8 mouse cellular contexts compared by ENCODE assay signal in the genomic region with DNA sequence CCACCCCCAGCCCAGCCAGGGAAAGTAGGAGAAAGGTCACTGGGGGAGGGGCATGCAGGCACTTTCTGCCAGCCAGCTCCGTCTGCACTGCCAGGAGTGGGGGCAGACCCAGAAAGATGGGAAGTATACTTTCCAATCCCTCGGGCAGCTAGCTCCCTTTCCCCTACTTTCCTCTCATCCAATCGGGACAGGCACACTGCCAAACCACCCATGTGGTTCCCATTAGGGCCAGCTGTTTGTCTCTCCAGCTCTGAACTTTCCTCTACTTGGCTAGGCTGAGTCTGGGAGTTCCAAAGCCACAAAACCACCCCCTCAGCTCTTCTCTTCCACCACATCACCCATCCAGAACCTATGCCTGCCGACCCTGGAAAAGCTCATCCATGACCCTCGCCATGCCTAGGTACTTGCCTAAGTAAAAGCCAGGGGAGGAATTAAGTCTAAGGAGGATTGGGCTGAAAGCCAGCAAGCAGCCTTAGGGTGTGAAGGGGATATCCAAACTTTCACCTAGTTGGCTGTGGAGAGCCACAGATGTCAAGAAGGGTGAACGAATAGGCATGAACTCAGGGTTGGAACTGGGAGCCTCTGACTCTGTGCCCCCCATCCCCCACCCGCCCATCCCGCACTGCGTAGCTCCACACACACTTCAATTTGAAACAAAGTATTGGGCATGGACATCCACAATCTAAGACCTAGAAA. TPM values are rescaled to one million over a fixed set of nuclear protein-coding genes. Genes with fewer than 3 reads are reported as not detected.
A peak's percentile ranks its signal among the peaks of the same experiment; 100 is the strongest.
DNase-seq lines count a peak whose midpoint lies in the region; ATAC-seq and TF ChIP-seq lines count a peak whose summit lies in the region.

No protein-coding gene starts in this region.

- peak; percentile 87 for TF ChIP-seq EP300 in lung, postnatal 0 days (IDR thresholded peaks at IDR 0.05)

- TF ChIP-seq POLR2A in cortical plate, adult 2 months (IDR thresholded peaks at IDR 0.05; ENCODE audit: extremely low read depth, insufficient read depth, low read length): no peak

- H3K27ac ChIP-seq in cortical plate, adult 2 months (ENCODE audit: insufficient read depth, low read length): peak overlapping the region; percentile 57
- peak overlapping the region; percentile 91 for H3K27ac ChIP-seq in gastrocnemius, adult 2 months
- H3K27ac ChIP-seq in hindbrain, embryonic 16.5 days (ENCODE audit: low read depth, low read length): peak overlapping the region; percentile 78
- H3K27ac ChIP-seq in lung, postnatal 0 days (ENCODE audit: low read length): peak overlapping the region; percentile 89

- H3K36me3 ChIP-seq in hindbrain, embryonic 16.5 days (ENCODE audit: control insufficient read depth, insufficient read depth, low read length): no peaks in the 10 kb centered on the region
- no peaks in the 10 kb centered on the region for H3K36me3 ChIP-seq in lung, postnatal 0 days (ENCODE audit: insufficient read depth, low read length)

- H3K9ac ChIP-seq in hindbrain, embryonic 16.5 days (ENCODE audit: low read depth, low read length): no peak overlapping the region
- peak overlapping the region; percentile 19; the same call in 1 of the 2 replicates for H3K9ac ChIP-seq in lung, postnatal 0 days (replicated peaks; ENCODE audit: low read depth)

- whole genome bisulfite sequencing in hindbrain, embryonic 16.5 days: 46% methylated on average over 9 of the region's 9 CpGs
- 30% methylated on average over 9 of the region's 9 CpGs for WGBS in lung, postnatal 0 days

- H3K4me1 ChIP-seq in cortical plate, adult 2 months (ENCODE audit: control insufficient read depth, insufficient read depth, low read length): peaks cover 2% of the 10 kb centered on the region; the same call in 1 of the 2 replicates
- peaks cover 16% of the 10 kb centered on the region for H3K4me1 ChIP-seq in hindbrain, embryonic 16.5 days (ENCODE audit: control insufficient read depth, insufficient read depth, low read depth, low read length)
- H3K4me1 ChIP-seq in lung, postnatal 0 days (ENCODE audit: insufficient read depth, low read depth, low read length): peaks cover 25% of the 10 kb centered on the region

- no peak for TF ChIP-seq CTCF in cortical plate, adult 2 months (IDR thresholded peaks at IDR 0.05; ENCODE audit: extremely low read depth, insufficient read depth, low read length)
- no peak for TF ChIP-seq CTCF in gastrocnemius, adult 2 months (IDR thresholded peaks at IDR 0.05)
- no peak for TF ChIP-seq CTCF in lung, postnatal 0 days (IDR thresholded peaks at IDR 0.05)

- ATAC-seq in hindbrain, embryonic 16.5 days: peak; percentile 93
- ATAC-seq in lung, postnatal 0 days: peak; percentile 84

- intact Hi-C loops in gastrocnemius, adult 2 months (cut with DNase I): loop anchor here (2.0 kb wide), 1 partner anchor 23 kb away; no protein-coding TSS in a partner anchor

- H3K4me2 ChIP-seq in hindbrain, embryonic 16.5 days (ENCODE audit: low read length): peak overlapping the region; percentile 41
- peak overlapping the region; percentile 72 for H3K4me2 ChIP-seq in lung, postnatal 0 days (replicated peaks; ENCODE audit: low read depth, low read length)

- no peaks in the 10 kb centered on the region for H3K9me3 ChIP-seq in hindbrain, embryonic 16.5 days (ENCODE audit: control insufficient read depth, low read length)
- H3K9me3 ChIP-seq in lung, postnatal 0 days (ENCODE audit: low read length): no peaks in the 10 kb centered on the region

- no peaks in the 10 kb centered on the region for H3K27me3 ChIP-seq in hindbrain, embryonic 16.5 days (replicated peaks; ENCODE audit: control insufficient read depth, insufficient read depth, low read length)
- no peaks in the 10 kb centered on the region for H3K27me3 ChIP-seq in lung, postnatal 0 days (replicated peaks; ENCODE audit: insufficient read depth, low read length)

- peak; percentile 72 to 86 for DNase-seq in adrenal gland, adult 18-20 months (ENCODE audit: low spot score in 2 of 2)
- DNase-seq in gastrocnemius, adult 2 months: peak; percentile 95
- DNase-seq in layer of hippocampus, postnatal 36 days: peak; percentile 85 to 87
- DNase-seq in lung, postnatal 0 days (ENCODE audit: low spot score): peak; percentile 96
- peak; percentile 80 for DNase-seq in right cerebral cortex, postnatal 4 days
- DNase-seq in c-Kit-positive CD71-positive TER-119-positive erythroid progenitor cells, embryonic 14.5 days (ENCODE audit: low spot score): no peak

- no peak overlapping the region for H3K4me3 ChIP-seq in cortical plate, adult 2 months (ENCODE audit: insufficient read depth, low read length)
- peak overlapping the region; percentile 80 for H3K4me3 ChIP-seq in gastrocnemius, adult 2 months
- H3K4me3 ChIP-seq in hindbrain, embryonic 16.5 days (ENCODE audit: low read length): peak overlapping the region; percentile 18; the same call in 1 of the 2 replicates
- H3K4me3 ChIP-seq in lung, postnatal 0 days (ENCODE audit: low read depth, low read length): peak overlapping the region; percentile 45

RNA-seq across cellular contexts. Expression of gene Angptl4, which starts 2.2 kb away (rescaled TPM):
- total RNA-seq in adrenal gland, adult 18-20 months (2021): 100 to 1,000 TPM in 1 of 2 experiments, 10 to 100 TPM in 1; 47.8 to 111 TPM
- polyA plus RNA-seq in cortical plate, adult 2 months (2012; rRNA removed): 2.4 and 2.9 TPM in 2 replicates
- 1 to 10 TPM; 1.4 to 5.9 TPM for total RNA-seq in gastrocnemius, adult 2 months (2021)
- 26.6 and 29.0 TPM in 2 replicates for polyA plus RNA-seq in hindbrain, embryonic 16.5 days (2015; fragmentation: Nextera tagmentation; extraction: Ambion mirVana)
- 1 to 10 TPM; 3.3 to 5.9 TPM for total RNA-seq in layer of hippocampus, postnatal 36 days (2021)
- polyA plus RNA-seq in lung, postnatal 0 days (2015; fragmentation: Nextera tagmentation; extraction: Ambion mirVana): 125 and 137 TPM in 2 replicates

RNA-seq across cellular contexts. Expression of gene Rab11b, which starts 19.1 kb away (rescaled TPM):
- 100 to 1,000 TPM; 208 to 255 TPM for total RNA-seq in adrenal gland, adult 18-20 months (2021)
- 470 and 487 TPM in 2 replicates for polyA plus RNA-seq in cortical plate, adult 2 months (2012; rRNA removed)
- 100 to 1,000 TPM; 134 to 150 TPM for total RNA-seq in gastrocnemius, adult 2 months (2021)
- polyA plus RNA-seq in hindbrain, embryonic 16.5 days (2015; fragmentation: Nextera tagmentation; extraction: Ambion mirVana): 481 and 517 TPM in 2 replicates
- 100 to 1,000 TPM; 280 to 301 TPM for total RNA-seq in layer of hippocampus, postnatal 36 days (2021)
- 258 and 279 TPM in 2 replicates for polyA plus RNA-seq in lung, postnatal 0 days (2015; fragmentation: Nextera tagmentation; extraction: Ambion mirVana)

RNA-seq across cellular contexts. Expression of gene Kank3, which starts 30.9 kb away (rescaled TPM):
- total RNA-seq in adrenal gland, adult 18-20 months (2021): 10 to 100 TPM; 66.2 to 93.4 TPM
- 59.0 and 69.7 TPM in 2 replicates for polyA plus RNA-seq in cortical plate, adult 2 months (2012; rRNA removed)
- 10 to 100 TPM; 15.7 to 24.5 TPM for total RNA-seq in gastrocnemius, adult 2 months (2021)
- polyA plus RNA-seq in hindbrain, embryonic 16.5 days (2015; fragmentation: Nextera tagmentation; extraction: Ambion mirVana): 45.8 and 46.6 TPM in 2 replicates
- total RNA-seq in layer of hippocampus, postnatal 36 days (2021): 10 to 100 TPM; 35.0 to 36.2 TPM
- 186 and 211 TPM in 2 replicates for polyA plus RNA-seq in lung, postnatal 0 days (2015; fragmentation: Nextera tagmentation; extraction: Ambion mirVana)

RNA-seq across cellular contexts. Expression of gene Rps28, which starts 44.9 kb away (rescaled TPM):
- total RNA-seq in adrenal gland, adult 18-20 months (2021): 1,000 to 10,000 TPM; 1,292 to 1,451 TPM
- 587 and 641 TPM in 2 replicates for polyA plus RNA-seq in cortical plate, adult 2 months (2012; rRNA removed)
- total RNA-seq in gastrocnemius, adult 2 months (2021): 100 to 1,000 TPM; 541 to 640 TPM
- 392 and 410 TPM in 2 replicates for polyA plus RNA-seq in hindbrain, embryonic 16.5 days (2015; fragmentation: Nextera tagmentation; extraction: Ambion mirVana)
- 100 to 1,000 TPM; 742 to 754 TPM for total RNA-seq in layer of hippocampus, postnatal 36 days (2021)
- 906 and 1,023 TPM in 2 replicates for polyA plus RNA-seq in lung, postnatal 0 days (2015; fragmentation: Nextera tagmentation; extraction: Ambion mirVana)

RNA-seq across cellular contexts. Expression of gene Ndufa7, which starts 45.0 kb away (rescaled TPM):
- total RNA-seq in adrenal gland, adult 18-20 months (2021): 100 to 1,000 TPM; 487 to 498 TPM
- polyA plus RNA-seq in cortical plate, adult 2 months (2012; rRNA removed): 304 and 328 TPM in 2 replicates
- total RNA-seq in gastrocnemius, adult 2 months (2021): 100 to 1,000 TPM; 351 to 407 TPM
- polyA plus RNA-seq in hindbrain, embryonic 16.5 days (2015; fragmentation: Nextera tagmentation; extraction: Ambion mirVana): 464 and 517 TPM in 2 replicates
- 100 to 1,000 TPM; 207 to 228 TPM for total RNA-seq in layer of hippocampus, postnatal 36 days (2021)
- 455 and 501 TPM in 2 replicates for polyA plus RNA-seq in lung, postnatal 0 days (2015; fragmentation: Nextera tagmentation; extraction: Ambion mirVana)

Comparison
In these comparisons a context has a peak if more than half of its experiments do, and no peak if none do; other contexts are left out.
1. RNA of gene Angptl4, which starts 2.2 kb away (total RNA-seq): 47.8 to 111 TPM in adrenal gland, adult 18-20 months; 3.3 to 5.9 TPM in layer of hippocampus, postnatal 36 days and 1.4 to 5.9 TPM in gastrocnemius, adult 2 months; every median in the first group is over 4 times any median in the second.
2. Peak in every context shown above with its lines, with median percentiles within 50 percentile points of each other: H3K27ac ChIP-seq.